Mouse (Mus musculus): ENCODE results near the gene 4921507P07Rik. TPM values are rescaled to one million over a fixed set of nuclear protein-coding genes. Genes with fewer than 3 reads are reported as not detected.
"Not testable (repeated sequence)": the region's sequence is repeated elsewhere in the genome, so short reads cannot be mapped to it uniquely, and the experiment has no call there.

The 4921507P07Rik gene
- polyA plus RNA-seq, 1 experiment from 2014 or later, result 0.49 TPM

- H3K9me3 ChIP-seq (replicated peaks), result no peaks in the 10 kb centered on the region
- H3K36me3 ChIP-seq, result no peaks in the 10 kb centered on the region
- no peaks in the 10 kb centered on the region for H3K4me1 ChIP-seq
- no peak overlapping the region for H3K4me3 ChIP-seq
- 85% methylated on average over 2 of the region's 2 CpGs for WGBS
- no peak for DNase-seq (ENCODE audit: low spot score)
- no peaks in the 10 kb centered on the region for H3K27me3 ChIP-seq (ENCODE audit: low read depth, poor library complexity, severe bottlenecking)
- no peak overlapping the region for H3K27ac ChIP-seq (replicated peaks)
These were observed 9.0 kb downstream of the 4921507P07Rik start for GRCm38 (mm10) chr6:50587412-50587811.

- H3K27me3 ChIP-seq (ENCODE audit: low read depth, poor library complexity, severe bottlenecking), result no peaks in the 10 kb centered on the region
- no peak overlapping the region for H3K4me3 ChIP-seq
- no peak for DNase-seq (ENCODE audit: low spot score)
- no peak overlapping the region for H3K27ac ChIP-seq (replicated peaks)
- H3K36me3 ChIP-seq, result no peaks in the 10 kb centered on the region
- H3K9me3 ChIP-seq (replicated peaks), result no peaks in the 10 kb centered on the region
- WGBS, result 80% methylated on average over 5 of the region's 5 CpGs
- no peaks in the 10 kb centered on the region for H3K4me1 ChIP-seq
These were observed 10.1 kb downstream of the 4921507P07Rik start for GRCm38 (mm10) chr6:50586316-50586715.

- no peak overlapping the region for H3K4me3 ChIP-seq
- H3K4me1 ChIP-seq, result no peaks in the 10 kb centered on the region
- no peaks in the 10 kb centered on the region for H3K9me3 ChIP-seq (replicated peaks)
- 84% methylated on average over 7 of the region's 7 CpGs for WGBS
- DNase-seq (ENCODE audit: low spot score), result no peak
- no peak overlapping the region for H3K27ac ChIP-seq (replicated peaks)
- no peaks in the 10 kb centered on the region for H3K36me3 ChIP-seq
- no peaks in the 10 kb centered on the region for H3K27me3 ChIP-seq (ENCODE audit: low read depth, poor library complexity, severe bottlenecking)
These were observed 10.7 kb downstream of the 4921507P07Rik start for GRCm38 (mm10) chr6:50585733-50586132.

- Histone ChIP-seq H3K27ac (replicated peaks) (no peak overlapping the region), H3K4me3 (no peak overlapping the region), H3K4me1 (peaks cover 10% of the 10 kb centered on the region), H3K9me3 (replicated peaks) (no peaks in the 10 kb centered on the region), H3K27me3 (ENCODE audit: low read depth, poor library complexity, severe bottlenecking) (no peaks in the 10 kb centered on the region), H3K36me3 (no peaks in the 10 kb centered on the region)
- WGBS, result 90% methylated on average over 1 of the region's 1 CpGs
- no peak for DNase-seq (ENCODE audit: low spot score)
These were observed 24.8 kb downstream of the 4921507P07Rik start for GRCm38 (mm10) chr6:50571661-50572060.

GRCm38 (mm10) chr6:50566997-50567255 lies 29.5 kb downstream of the 4921507P07Rik start:
- Histone ChIP-seq H3K9me3 (replicated peaks) (no peaks in the 10 kb centered on the region), H3K36me3 (peaks cover 24% of the 10 kb centered on the region), H3K27ac (replicated peaks) (peak overlapping the region; percentile 95), H3K4me3 (peak overlapping the region; percentile 82), H3K4me1 (peaks cover 17% of the 10 kb centered on the region), H3K27me3 (ENCODE audit: low read depth, poor library complexity, severe bottlenecking) (no peaks in the 10 kb centered on the region)
- WGBS, result 20% methylated on average over 6 of the region's 6 CpGs
- no peak for DNase-seq (ENCODE audit: low spot score)

GRCm38 (mm10) chr6:50566141-50566996 lies 30.1 kb downstream of the 4921507P07Rik start, which contains the start of gene Cycs:
TSS of gene Cycs (minus strand) at chr6:50566538.
- H3K27me3 ChIP-seq (ENCODE audit: low read depth, poor library complexity, severe bottlenecking), result no peaks in the 10 kb centered on the region
- DNase-seq (ENCODE audit: low spot score), result peak; percentile 99
- peak within 1 kb of the TSS; percentile 82 for H3K4me3 ChIP-seq
- peaks cover 25% of the 10 kb centered on the region for H3K36me3 ChIP-seq
- WGBS, result under 1% methylated on average over 78 of the region's 78 CpGs
- H3K27ac ChIP-seq (replicated peaks), result peak within 1 kb of the TSS; percentile 95
- H3K4me1 ChIP-seq, result peaks cover 17% of the 10 kb centered on the region
- no peaks in the 10 kb centered on the region for H3K9me3 ChIP-seq (replicated peaks)

GRCm38 (mm10) chr6:50563651-50564050 lies 32.8 kb downstream of the 4921507P07Rik start:
- Histone ChIP-seq H3K36me3 (peaks cover 25% of the 10 kb centered on the region), H3K9me3 (replicated peaks) (no peaks in the 10 kb centered on the region), H3K27ac (replicated peaks) (no peak overlapping the region), H3K4me1 (peaks cover 17% of the 10 kb centered on the region), H3K4me3 (no peak overlapping the region), H3K27me3 (ENCODE audit: low read depth, poor library complexity, severe bottlenecking) (no peaks in the 10 kb centered on the region)
- WGBS, result 98% methylated on average over 3 of the region's 3 CpGs
- no peak for DNase-seq (ENCODE audit: low spot score)

GRCm38 (mm10) chr6:50562421-50562820 lies 34.0 kb downstream of the 4921507P07Rik start:
- Histone ChIP-seq H3K36me3 (peaks cover 25% of the 10 kb centered on the region), H3K27me3 (ENCODE audit: low read depth, poor library complexity, severe bottlenecking) (no peaks in the 10 kb centered on the region), H3K27ac (replicated peaks) (no peak overlapping the region), H3K4me3 (no peak overlapping the region), H3K4me1 (peaks cover 14% of the 10 kb centered on the region), H3K9me3 (replicated peaks) (no peaks in the 10 kb centered on the region)
- WGBS, result 93% methylated on average over 4 of the region's 4 CpGs
- no peak for DNase-seq (ENCODE audit: low spot score)

- H3K9me3 ChIP-seq (replicated peaks), result no peaks in the 10 kb centered on the region
- no peak for DNase-seq (ENCODE audit: low spot score)
These were observed 35.7 kb downstream of the 4921507P07Rik start for GRCm38 (mm10) chr6:50560776-50561175.

GRCm38 (mm10) chr6:50558877-50559276 lies 37.6 kb downstream of the 4921507P07Rik start:
- Histone ChIP-seq H3K27me3 (ENCODE audit: low read depth, poor library complexity, severe bottlenecking) (no peaks in the 10 kb centered on the region), H3K4me3 (no peak overlapping the region), H3K27ac (replicated peaks) (no peak overlapping the region), H3K9me3 (replicated peaks) (no peaks in the 10 kb centered on the region), H3K36me3 (peaks cover 21% of the 10 kb centered on the region), H3K4me1 (no peaks in the 10 kb centered on the region)
- DNase-seq (ENCODE audit: low spot score), result no peak
- WGBS, result 87% methylated on average over 4 of the region's 4 CpGs

More at GRCm38 (mm10) chr6:50560776-50561175, 35.7 kb downstream of the 4921507P07Rik start:
- H3K27ac ChIP-seq (replicated peaks), result no peak overlapping the region
- WGBS, result 94% methylated on average over 1 of the region's 1 CpGs
- H3K4me1 ChIP-seq, result peaks cover 5% of the 10 kb centered on the region
- H3K27me3 ChIP-seq (ENCODE audit: low read depth, poor library complexity, severe bottlenecking), result no peaks in the 10 kb centered on the region
- H3K36me3 ChIP-seq, result peaks cover 25% of the 10 kb centered on the region
- H3K4me3 ChIP-seq, result no peak overlapping the region

- H3K27ac ChIP-seq (replicated peaks), result no peak overlapping the region
- H3K36me3 ChIP-seq, result peaks cover 8% of the 10 kb centered on the region; the same call in 1 of the 2 replicates
- H3K27me3 ChIP-seq (ENCODE audit: low read depth, poor library complexity, severe bottlenecking), result no peaks in the 10 kb centered on the region
- no peaks in the 10 kb centered on the region for H3K9me3 ChIP-seq (replicated peaks)
- DNase-seq (ENCODE audit: low spot score), result no peak
- H3K4me1 ChIP-seq, result no peaks in the 10 kb centered on the region
- H3K4me3 ChIP-seq, result no peak overlapping the region
- 89% methylated on average over 6 of the region's 6 CpGs for WGBS
These were observed 38.9 kb downstream of the 4921507P07Rik start for GRCm38 (mm10) chr6:50557566-50557965.

GRCm38 (mm10) chr6:50554223-50554622 lies 42.2 kb downstream of the 4921507P07Rik start:
- H3K36me3 ChIP-seq; H3K27ac ChIP-seq (replicated peaks); H3K4me3 ChIP-seq; H3K9me3 ChIP-seq (replicated peaks); H3K4me1 ChIP-seq; DNase-seq (ENCODE audit: low spot score); H3K27me3 ChIP-seq (ENCODE audit: low read depth, poor library complexity, severe bottlenecking): not testable (repeated sequence)
- WGBS, result 92% methylated on average over 2 of the region's 2 CpGs

GRCm38 (mm10) chr6:50552881-50553518 lies 43.4 kb downstream of the 4921507P07Rik start:
- Histone ChIP-seq H3K27me3 (ENCODE audit: low read depth, poor library complexity, severe bottlenecking) (no peaks in the 10 kb centered on the region), H3K4me1 (no peaks in the 10 kb centered on the region), H3K27ac (replicated peaks) (no peak overlapping the region), H3K9me3 (replicated peaks) (no peaks in the 10 kb centered on the region), H3K4me3 (no peak overlapping the region), H3K36me3 (no peaks in the 10 kb centered on the region)
- no peak for DNase-seq (ENCODE audit: low spot score)
- 87% methylated on average over 5 of the region's 5 CpGs for WGBS

Measured in midbrain, embryonic 10.5 days (tissue).